Mouse (Mus musculus): ENCODE results near the gene Pcdh9. TPM values are rescaled to one million over a fixed set of nuclear protein-coding genes. Genes with fewer than 3 reads are reported as not detected.

Gene Pcdh9
- total and polyA plus RNA-seq, 2 experiments, result 0.01 to 0.37 TPM

GRCm38 (mm10) chr14:93516679-93517078, 373.8 kb downstream of the Pcdh9 start:
- no peak for DNase-seq (ENCODE audit: extremely low read depth, low read depth, low spot score)
- H3K27ac ChIP-seq (replicated peaks; ENCODE audit: insufficient read depth, low read depth, low read length), result no peak overlapping the region
- H3K4me3 ChIP-seq (ENCODE audit: insufficient read depth, low read depth, low read length), result no peak overlapping the region
- no peak for TF ChIP-seq CTCF (IDR thresholded peaks at IDR 0.05; ENCODE audit: low read depth, low read length)
- no peak for TF ChIP-seq POLR2A (IDR thresholded peaks at IDR 0.05; ENCODE audit: extremely low read depth, insufficient read depth, low read length)
- no peak overlapping the region for H3K9ac ChIP-seq (ENCODE audit: low read depth, low read length)
- H3K79me2 ChIP-seq (ENCODE audit: control insufficient read depth, insufficient read depth, low read length), result no peaks in the 10 kb centered on the region
- no peaks in the 10 kb centered on the region for H3K36me3 ChIP-seq (ENCODE audit: control insufficient read depth, insufficient read depth, low read length)
- 84% methylated on average over 3 of the region's 3 CpGs for WGBS
- no peaks in the 10 kb centered on the region for H3K27me3 ChIP-seq (ENCODE audit: control insufficient read depth, insufficient read depth, low read length)
- H3K4me1 ChIP-seq (ENCODE audit: control insufficient read depth, insufficient read depth, low read length), result no peaks in the 10 kb centered on the region

DNA sequence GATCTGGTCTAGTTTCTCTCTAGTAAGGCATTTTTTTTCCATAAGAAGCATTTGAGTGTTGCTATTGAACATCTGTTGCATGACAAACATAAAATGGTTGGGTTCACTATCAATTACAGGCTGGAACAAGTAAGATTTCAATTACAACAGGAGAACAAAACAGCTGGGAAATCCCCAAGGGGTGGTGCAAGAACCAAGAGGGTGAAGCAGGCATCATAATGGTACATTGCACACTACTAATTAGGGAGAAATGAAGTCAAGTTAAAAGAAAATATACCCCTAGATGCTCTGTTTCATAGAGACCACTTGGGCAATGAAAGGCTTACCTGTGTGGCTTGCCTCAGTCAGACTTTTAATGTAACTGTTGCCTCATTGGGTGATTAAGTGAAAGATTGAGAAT, 384.4 kb downstream of the Pcdh9 start:
- H3K9ac ChIP-seq (ENCODE audit: low read depth, low read length), result no peak overlapping the region
- H3K27me3 ChIP-seq (ENCODE audit: control insufficient read depth, insufficient read depth, low read length), result no peaks in the 10 kb centered on the region
- H3K4me1 ChIP-seq (ENCODE audit: control insufficient read depth, insufficient read depth, low read length), result no peaks in the 10 kb centered on the region
- H3K27ac ChIP-seq (replicated peaks; ENCODE audit: insufficient read depth, low read depth, low read length), result no peak overlapping the region
- TF ChIP-seq CTCF (IDR thresholded peaks at IDR 0.05; ENCODE audit: low read depth, low read length) (no peak), POLR2A (IDR thresholded peaks at IDR 0.05; ENCODE audit: extremely low read depth, insufficient read depth, low read length) (no peak)
- no peak overlapping the region for H3K4me3 ChIP-seq (ENCODE audit: insufficient read depth, low read depth, low read length)
- no peaks in the 10 kb centered on the region for H3K36me3 ChIP-seq (ENCODE audit: control insufficient read depth, insufficient read depth, low read length)
- DNase-seq (ENCODE audit: extremely low read depth, low read depth, low spot score), result no peak
- no peaks in the 10 kb centered on the region for H3K79me2 ChIP-seq (ENCODE audit: control insufficient read depth, insufficient read depth, low read length)

- Histone ChIP-seq H3K27me3 (ENCODE audit: control insufficient read depth, insufficient read depth, low read length) (no peaks in the 10 kb centered on the region), H3K36me3 (ENCODE audit: control insufficient read depth, insufficient read depth, low read length) (no peaks in the 10 kb centered on the region), H3K79me2 (ENCODE audit: control insufficient read depth, insufficient read depth, low read length) (no peaks in the 10 kb centered on the region), H3K27ac (replicated peaks; ENCODE audit: insufficient read depth, low read depth, low read length) (no peak overlapping the region), H3K4me3 (ENCODE audit: insufficient read depth, low read depth, low read length) (no peak overlapping the region), H3K4me1 (ENCODE audit: control insufficient read depth, insufficient read depth, low read length) (no peaks in the 10 kb centered on the region), H3K9ac (ENCODE audit: low read depth, low read length) (no peak overlapping the region)
- TF ChIP-seq POLR2A (IDR thresholded peaks at IDR 0.05; ENCODE audit: extremely low read depth, insufficient read depth, low read length), result no peak
- TF ChIP-seq CTCF (IDR thresholded peaks at IDR 0.05; ENCODE audit: low read depth, low read length), result no peak
- 47% methylated on average over 13 of the region's 13 CpGs for WGBS
- peak; percentile 8 for DNase-seq (ENCODE audit: extremely low read depth, low read depth, low spot score)
Measured at GRCm38 (mm10) chr14:93498813-93499690, 391.4 kb downstream of the Pcdh9 start.

DNA sequence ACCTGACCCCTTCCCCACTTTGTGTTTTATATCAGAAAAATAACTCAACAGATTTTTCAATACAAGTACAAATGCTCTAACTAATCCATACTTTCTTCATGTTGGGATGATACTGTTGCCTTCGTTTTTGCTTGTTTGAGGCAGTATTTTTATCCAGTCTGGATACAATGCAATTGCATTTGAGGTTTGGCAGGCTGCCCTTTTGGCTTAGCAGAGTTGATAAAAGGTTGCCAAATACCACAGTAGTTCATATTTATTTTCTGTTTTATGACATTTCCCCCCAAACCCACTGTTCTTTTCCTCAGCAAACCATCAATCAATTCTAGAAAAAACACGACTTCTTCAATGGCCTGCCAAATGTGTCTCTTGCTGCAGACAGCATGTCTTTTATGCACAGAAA, 415.5 kb downstream of the Pcdh9 start:
- Histone ChIP-seq H3K79me2 (ENCODE audit: control insufficient read depth, insufficient read depth, low read length) (no peaks in the 10 kb centered on the region), H3K4me3 (ENCODE audit: insufficient read depth, low read depth, low read length) (no peak overlapping the region), H3K4me1 (ENCODE audit: control insufficient read depth, insufficient read depth, low read length) (no peaks in the 10 kb centered on the region), H3K27me3 (ENCODE audit: control insufficient read depth, insufficient read depth, low read length) (no peaks in the 10 kb centered on the region), H3K36me3 (ENCODE audit: control insufficient read depth, insufficient read depth, low read length) (no peaks in the 10 kb centered on the region), H3K27ac (replicated peaks; ENCODE audit: insufficient read depth, low read depth, low read length) (no peak overlapping the region), H3K9ac (ENCODE audit: low read depth, low read length) (no peak overlapping the region)
- peak; percentile 16 for DNase-seq (ENCODE audit: extremely low read depth, low read depth, low spot score)
- TF ChIP-seq POLR2A (IDR thresholded peaks at IDR 0.05; ENCODE audit: extremely low read depth, insufficient read depth, low read length) (no peak), CTCF (IDR thresholded peaks at IDR 0.05; ENCODE audit: low read depth, low read length) (no peak)
- WGBS, result 36% methylated on average over 2 of the region's 2 CpGs

- DNase-seq (ENCODE audit: extremely low read depth, low read depth, low spot score), result no peak
- WGBS, result 83% methylated on average over 8 of the region's 8 CpGs
- no peak overlapping the region for H3K9ac ChIP-seq (ENCODE audit: low read depth, low read length)
- H3K27ac ChIP-seq (replicated peaks; ENCODE audit: insufficient read depth, low read depth, low read length), result no peak overlapping the region
- H3K4me3 ChIP-seq (ENCODE audit: insufficient read depth, low read depth, low read length), result no peak overlapping the region
- H3K79me2 ChIP-seq (ENCODE audit: control insufficient read depth, insufficient read depth, low read length), result no peaks in the 10 kb centered on the region
- H3K4me1 ChIP-seq (ENCODE audit: control insufficient read depth, insufficient read depth, low read length), result no peaks in the 10 kb centered on the region
- no peaks in the 10 kb centered on the region for H3K36me3 ChIP-seq (ENCODE audit: control insufficient read depth, insufficient read depth, low read length)
- TF ChIP-seq POLR2A (IDR thresholded peaks at IDR 0.05; ENCODE audit: extremely low read depth, insufficient read depth, low read length), result no peak
- no peak for TF ChIP-seq CTCF (IDR thresholded peaks at IDR 0.05; ENCODE audit: low read depth, low read length)
- no peaks in the 10 kb centered on the region for H3K27me3 ChIP-seq (ENCODE audit: control insufficient read depth, insufficient read depth, low read length)
Measured at GRCm38 (mm10) chr14:93472494-93472893, 418.0 kb downstream of the Pcdh9 start.

DNA sequence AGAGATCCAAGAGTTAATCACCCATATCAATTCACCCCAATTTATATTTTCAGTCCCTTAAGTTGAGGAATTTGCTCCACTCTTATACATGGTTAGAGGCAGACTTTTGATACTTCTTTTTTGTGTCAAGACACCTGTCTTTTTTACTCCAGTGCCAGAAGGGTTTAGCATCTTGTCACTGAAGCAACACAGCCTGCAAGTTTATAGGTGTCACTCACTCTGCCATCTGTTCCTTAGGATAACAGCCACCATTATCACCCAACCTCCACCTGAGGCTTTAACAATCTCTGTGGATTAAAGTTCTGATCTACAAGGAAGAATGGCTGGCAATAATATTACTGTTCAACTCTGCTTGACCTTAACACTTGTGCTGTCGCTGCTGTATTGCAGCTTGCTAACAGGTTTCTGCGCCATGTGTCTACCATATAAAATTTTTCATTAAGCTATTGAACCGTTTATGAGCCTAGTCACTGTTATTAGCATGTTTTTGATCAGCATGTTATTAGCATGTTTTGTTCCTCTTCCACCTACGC, 427.1 kb downstream of the Pcdh9 start:
- TF ChIP-seq CTCF (IDR thresholded peaks at IDR 0.05; ENCODE audit: low read depth, low read length) (no peak), POLR2A (IDR thresholded peaks at IDR 0.05; ENCODE audit: extremely low read depth, insufficient read depth, low read length) (no peak)
- Histone ChIP-seq H3K4me1 (ENCODE audit: control insufficient read depth, insufficient read depth, low read length) (no peaks in the 10 kb centered on the region), H3K27ac (replicated peaks; ENCODE audit: insufficient read depth, low read depth, low read length) (no peak overlapping the region), H3K36me3 (ENCODE audit: control insufficient read depth, insufficient read depth, low read length) (no peaks in the 10 kb centered on the region), H3K9ac (ENCODE audit: low read depth, low read length) (no peak overlapping the region), H3K79me2 (ENCODE audit: control insufficient read depth, insufficient read depth, low read length) (no peaks in the 10 kb centered on the region), H3K4me3 (ENCODE audit: insufficient read depth, low read depth, low read length) (no peak overlapping the region), H3K27me3 (ENCODE audit: control insufficient read depth, insufficient read depth, low read length) (no peaks in the 10 kb centered on the region)
- DNase-seq (ENCODE audit: extremely low read depth, low read depth, low spot score), result no peak
- 86% methylated on average over 4 of the region's 4 CpGs for WGBS

Data from liver, adult 2 months (tissue).